Mouse (Mus musculus): ENCODE measurements at regions not wholly inside any gene's neighbourhood (a gene's known extent, or its start where the extent isn't known, plus 50 kb on each side); places are given as distances from the start of the nearest gene placed in this dataset.

DNA sequence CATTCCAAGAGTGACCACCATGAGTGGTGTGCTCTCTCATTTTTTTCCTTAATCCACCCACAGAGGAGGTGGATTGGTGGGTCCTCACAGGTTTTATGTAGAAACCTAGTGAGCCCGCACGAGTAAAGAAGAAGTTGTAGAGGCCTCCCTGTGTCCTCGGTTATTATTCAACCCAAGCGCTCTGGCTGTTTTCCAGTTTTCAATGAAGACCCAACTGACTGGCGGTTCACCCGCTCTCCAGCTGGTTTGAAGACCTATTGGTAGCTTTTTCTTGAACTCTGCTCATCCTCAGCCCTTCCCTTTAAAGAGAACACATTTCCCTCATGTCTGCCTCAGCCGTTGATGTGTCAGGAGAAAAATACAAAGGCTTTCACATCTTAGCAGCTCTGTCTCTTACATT is 196.7 kb upstream of the Pou3f3 start:
- intact Hi-C loops (cut with DNase I) = no loop called here
- no peak for DNase-seq (ENCODE audit: low spot score in 2 of 2)

DNA sequence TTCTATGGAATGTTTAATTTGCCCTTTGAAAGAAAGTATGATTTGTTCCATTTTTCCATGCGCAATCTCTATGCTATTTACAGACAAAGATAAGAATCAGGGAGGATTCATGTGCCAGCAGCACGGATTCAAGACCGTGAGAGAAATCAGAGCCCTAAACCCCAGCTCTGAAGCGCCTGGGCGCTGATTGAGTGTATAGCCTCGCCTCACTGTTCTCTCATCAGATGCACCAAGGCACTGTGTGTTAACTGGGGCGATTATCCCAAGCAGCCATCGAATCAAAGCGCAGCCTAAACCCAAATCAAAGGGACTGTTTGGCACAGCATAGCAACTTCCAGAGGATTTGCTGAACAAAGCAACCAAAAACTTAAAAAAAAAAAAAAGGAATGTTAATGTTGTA is 191.1 kb upstream of the Pou3f3 start:
- DNase-seq (ENCODE audit: low spot score in 2 of 2) = no peak
- intact Hi-C loops (cut with DNase I) = no loop called here

DNA sequence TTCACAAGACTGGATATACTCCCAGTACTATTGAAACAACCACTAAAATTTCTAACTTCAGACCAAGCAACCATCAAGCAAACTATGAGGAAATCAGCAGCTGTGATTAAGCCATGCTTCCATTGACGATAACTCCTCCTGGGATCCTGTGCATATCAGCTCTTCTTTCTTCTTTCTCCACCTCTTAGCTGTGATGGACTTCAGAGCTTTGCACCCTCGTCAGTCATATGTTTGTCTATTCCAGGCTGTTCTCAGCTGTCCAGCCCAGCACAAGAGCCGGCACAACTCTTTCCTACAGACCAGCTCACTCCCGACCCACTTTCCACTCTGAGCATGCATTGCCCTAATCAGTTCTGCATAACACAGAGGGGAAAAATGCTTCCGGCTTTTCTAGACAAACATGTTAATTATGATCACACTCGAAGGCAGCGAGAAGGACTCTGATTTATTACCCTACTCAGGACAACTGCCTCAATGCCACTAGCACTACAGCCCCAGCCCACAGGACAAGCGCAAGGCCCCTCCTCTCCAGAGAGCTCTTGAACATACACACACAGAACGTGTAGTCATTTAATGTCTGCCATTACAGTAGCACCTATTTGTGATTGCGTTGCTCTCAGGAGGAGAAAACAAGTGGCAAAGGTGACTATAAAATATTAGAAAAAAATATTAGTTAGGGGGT is 190.4 kb upstream of the Pou3f3 start:
- intact Hi-C loops (cut with DNase I) = no loop called here
- no peak for DNase-seq (ENCODE audit: low spot score in 2 of 2)

DNA sequence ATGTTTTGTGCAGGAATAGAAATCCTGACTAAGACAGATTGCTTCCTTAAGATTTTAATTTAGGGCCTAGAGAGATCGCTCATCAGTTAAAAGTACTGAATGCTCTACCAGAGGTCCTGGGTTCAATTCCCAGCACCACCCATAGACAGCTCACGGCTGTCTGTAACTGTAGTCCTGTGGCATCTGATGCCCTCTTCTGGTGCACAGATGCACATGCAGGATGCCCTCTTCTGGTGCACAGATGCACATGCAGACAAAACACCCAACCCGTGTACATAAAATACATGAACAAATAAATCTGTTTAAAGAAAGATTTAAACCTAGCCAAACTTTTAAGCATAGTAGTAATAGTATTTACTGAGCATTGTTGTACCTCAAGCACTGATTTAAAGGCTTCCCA is 181.2 kb upstream of the Pou3f3 start:
- intact Hi-C loops (cut with DNase I) = no loop called here
- no peak for DNase-seq (ENCODE audit: low spot score in 2 of 2)

DNA sequence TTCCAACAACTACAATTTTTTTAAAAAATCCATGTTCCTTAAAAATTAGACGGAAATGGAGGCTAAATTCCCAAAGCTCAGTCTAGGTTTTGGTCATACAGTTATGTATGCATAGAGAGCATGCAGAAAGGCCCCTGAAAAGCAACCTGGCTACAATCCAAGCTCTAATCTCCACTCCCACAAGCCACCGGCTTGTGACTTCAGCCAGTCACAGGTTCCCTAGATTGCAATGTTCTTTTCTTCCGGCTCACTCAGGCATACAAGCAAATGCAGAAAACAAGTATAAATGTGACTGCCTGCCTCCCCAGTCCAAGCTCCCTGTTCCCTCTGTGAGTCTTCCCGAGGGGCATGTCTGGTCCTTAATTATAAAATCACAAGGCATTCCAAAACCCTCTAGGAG is 171.2 kb upstream of the Pou3f3 start:
- intact Hi-C loops (cut with DNase I) = no loop called here
- DNase-seq (ENCODE audit: low spot score in 2 of 2) = no peak

DNA sequence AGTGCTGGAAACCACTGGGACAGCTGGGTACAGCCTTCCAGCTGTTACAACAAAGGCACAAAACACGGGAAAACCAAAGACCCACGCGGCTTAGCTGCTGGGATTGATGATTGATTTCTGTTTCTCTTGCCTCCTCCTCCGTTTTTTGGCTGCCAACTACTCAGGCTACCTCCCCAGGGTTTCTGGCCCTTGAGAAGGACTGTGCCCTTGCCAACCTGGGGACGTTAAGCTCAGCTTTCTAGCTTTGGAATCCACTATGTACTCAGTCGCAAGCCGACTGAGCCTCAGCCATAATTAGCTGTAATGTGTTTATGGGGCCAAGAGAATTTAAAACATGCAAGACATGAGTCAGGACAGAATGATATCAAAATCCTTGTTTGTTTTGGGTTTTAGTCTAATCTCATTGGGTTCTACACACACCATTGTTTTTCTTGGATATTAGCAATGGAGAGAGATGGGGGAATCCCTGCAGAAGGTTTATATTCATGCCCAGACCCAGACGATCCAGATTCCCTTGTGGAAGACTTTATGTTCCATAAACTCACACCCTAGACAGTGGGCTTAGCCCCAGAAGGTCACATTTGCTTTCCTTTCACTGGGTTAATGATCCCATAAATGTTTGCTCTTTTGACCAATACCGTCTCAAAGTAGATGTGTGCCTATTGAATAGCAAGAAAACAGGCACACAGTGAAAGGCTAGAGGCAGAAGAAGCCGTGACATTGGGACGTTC is 167.7 kb upstream of the Pou3f3 start:
- intact Hi-C loops (cut with DNase I) = no loop called here
- no peak for DNase-seq (ENCODE audit: low spot score in 2 of 2)

DNA sequence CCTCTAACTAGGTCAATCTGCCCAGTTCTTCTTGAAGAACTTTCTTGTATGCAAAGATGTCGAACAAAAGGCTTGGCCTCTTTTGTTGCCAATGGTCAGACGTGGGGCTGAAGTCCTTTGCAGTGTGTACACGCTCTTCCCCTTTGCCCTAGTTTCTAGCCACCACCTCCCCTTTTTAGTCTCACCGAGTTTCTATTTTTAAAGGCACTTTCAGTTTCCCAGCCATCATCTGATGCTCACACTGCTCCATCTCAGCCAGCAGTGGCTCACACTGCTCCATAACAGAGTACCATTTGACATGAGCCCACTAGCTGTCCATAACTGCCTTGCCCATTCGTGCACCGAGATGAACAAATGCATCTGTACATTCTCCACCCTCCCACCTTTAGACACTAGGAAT is 162.7 kb upstream of the Pou3f3 start:
- DNase-seq (ENCODE audit: low spot score in 2 of 2) = no peak

DNA sequence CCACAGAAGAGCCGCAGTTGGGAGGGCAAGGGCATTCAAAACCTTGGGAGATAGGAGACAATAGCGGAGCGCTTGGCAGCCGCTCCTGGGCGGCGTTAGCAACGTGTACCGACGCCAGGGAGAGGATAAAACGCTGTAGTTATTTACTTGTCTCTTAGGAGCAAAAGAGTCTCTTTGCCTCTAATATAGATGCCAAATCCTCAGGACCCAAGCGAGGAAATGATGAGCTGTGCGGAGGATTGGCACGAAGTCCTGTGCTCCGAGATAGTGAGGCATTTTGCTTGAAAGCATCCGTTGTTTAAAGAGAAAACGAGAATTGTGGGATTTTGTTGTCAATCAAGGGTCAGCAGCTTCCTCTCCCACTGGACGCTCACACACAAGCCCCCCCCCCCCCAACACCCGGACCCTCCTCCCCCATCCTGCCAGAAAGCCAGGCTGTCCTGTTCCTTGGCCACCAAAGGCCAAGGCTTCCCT is 156.5 kb upstream of the Pou3f3 start:
- peak; percentile 36 to 46 for DNase-seq (ENCODE audit: low spot score in 2 of 2)
- intact Hi-C loops (cut with DNase I) = loop anchor here (5.0 kb wide), 2 partner anchors 282 to 727 kb away; no protein-coding TSS in a partner anchor

More for the DNA sequence above, 162.7 kb upstream of the Pou3f3 start:
- intact Hi-C loops (cut with DNase I) = no loop called here

DNA sequence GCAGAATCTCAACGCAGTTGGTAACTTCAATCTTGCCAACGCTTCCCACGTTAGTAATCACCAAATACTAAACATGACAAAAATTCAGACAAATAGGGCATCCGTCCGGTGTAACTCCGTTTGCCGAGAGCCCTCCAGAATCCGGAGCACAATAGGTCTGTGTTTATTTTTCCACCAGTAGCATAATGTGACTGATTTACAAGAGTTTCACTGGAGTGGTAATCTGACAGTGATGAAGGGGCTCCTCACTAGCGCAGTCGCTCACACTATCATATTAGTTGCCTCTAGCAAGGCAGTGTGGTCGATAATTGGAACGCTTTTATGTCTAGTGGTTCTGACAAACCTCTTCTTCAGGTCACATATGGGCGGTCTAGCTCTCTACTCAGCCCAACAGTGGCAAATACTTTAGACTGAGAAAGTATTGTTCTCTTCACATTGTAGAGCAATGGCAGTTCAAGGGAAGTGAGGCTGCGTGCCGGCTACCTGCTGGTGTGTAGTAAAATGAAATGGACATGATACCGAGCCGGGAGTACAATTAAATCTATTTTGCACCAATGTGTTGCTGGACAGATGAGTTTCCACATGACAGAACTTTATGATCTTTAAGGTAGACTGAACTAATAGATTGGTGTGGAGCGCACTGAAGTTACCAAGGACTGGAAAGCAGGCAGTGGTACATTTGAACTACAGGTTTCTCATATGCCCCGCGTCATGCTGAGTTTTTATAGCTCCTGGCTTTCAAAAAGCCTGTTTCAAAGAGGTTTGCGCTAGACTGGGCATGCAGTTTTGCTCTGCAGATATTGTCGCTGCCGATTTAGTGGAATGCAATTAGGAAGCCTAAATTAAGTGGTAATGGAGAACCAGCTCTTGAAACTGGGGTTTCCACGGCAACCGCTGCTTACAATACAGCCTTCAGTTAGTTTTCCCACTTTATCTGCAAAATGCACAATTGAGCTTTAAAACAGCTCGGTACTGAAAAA is 155.7 kb upstream of the Pou3f3 start:
- intact Hi-C loops (cut with DNase I) = loop anchor here (2.0 to 5.0 kb wide), 3 partner anchors 145 to 728 kb away; no protein-coding TSS in a partner anchor

DNA sequence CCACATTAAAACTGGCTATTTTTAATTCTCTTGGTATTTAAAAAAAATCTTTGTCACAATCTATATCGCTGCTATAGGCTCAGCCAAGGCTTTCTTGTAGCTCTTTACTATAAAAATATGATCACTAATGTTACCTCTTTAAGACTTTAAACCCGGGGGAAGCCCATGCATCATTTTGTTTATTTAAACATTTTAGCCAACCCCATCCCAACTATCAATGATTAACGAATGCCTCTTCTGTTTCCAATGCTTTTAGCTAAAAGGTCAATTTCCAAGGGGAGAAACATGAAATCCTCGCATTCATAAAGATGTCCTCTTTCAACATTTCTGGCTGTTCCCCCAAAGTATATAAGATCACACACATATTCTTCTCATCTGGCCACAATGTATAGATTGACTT is 153.6 kb upstream of the Pou3f3 start:
- intact Hi-C loops (cut with DNase I) = loop anchor here (2.0 kb wide), 1 partner anchor 143 kb away; no protein-coding TSS in a partner anchor

More for the DNA sequence above, 155.7 kb upstream of the Pou3f3 start:
- peak; percentile 63 to 66 for DNase-seq (ENCODE audit: low spot score in 2 of 2)

DNA sequence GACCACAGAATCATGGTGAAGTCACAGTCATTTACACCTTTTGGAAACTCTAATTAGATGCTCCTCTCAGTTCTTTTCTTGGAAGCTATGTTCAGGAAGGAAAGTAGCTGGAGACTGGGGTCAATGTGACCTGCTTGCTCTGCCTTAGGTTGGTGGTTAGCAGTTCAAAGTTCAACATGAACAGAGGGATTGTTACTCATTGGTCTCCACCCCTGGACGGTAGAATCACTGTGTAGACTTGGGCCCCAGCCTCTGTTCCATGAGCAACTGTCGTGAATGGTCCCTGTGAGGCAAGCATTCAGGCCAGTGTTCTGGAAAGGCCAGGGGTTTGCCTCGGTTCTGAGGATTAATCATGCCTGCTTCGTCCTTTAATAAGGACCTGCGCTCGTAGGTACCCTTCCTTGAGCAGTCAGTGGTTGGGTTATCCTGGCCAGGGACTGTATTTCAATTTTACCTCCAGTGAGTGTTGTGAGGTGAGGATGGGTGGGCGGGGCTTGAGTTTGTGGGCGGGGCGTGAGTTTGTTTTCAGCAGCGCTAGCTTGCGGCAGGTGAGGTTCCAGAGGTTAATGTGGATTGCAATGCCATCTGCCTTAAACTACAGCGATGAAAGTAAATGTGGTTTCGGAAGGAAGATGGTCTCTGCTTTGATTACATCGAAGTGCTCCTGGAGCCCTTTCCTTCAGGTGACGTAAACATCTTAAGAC is 152.6 kb upstream of the Pou3f3 start:
- no peak for DNase-seq (ENCODE audit: low spot score in 2 of 2)
- intact Hi-C loops (cut with DNase I) = no loop called here

More for the DNA sequence above, 153.6 kb upstream of the Pou3f3 start:
- DNase-seq (ENCODE audit: low spot score in 2 of 2) = no peak

DNA sequence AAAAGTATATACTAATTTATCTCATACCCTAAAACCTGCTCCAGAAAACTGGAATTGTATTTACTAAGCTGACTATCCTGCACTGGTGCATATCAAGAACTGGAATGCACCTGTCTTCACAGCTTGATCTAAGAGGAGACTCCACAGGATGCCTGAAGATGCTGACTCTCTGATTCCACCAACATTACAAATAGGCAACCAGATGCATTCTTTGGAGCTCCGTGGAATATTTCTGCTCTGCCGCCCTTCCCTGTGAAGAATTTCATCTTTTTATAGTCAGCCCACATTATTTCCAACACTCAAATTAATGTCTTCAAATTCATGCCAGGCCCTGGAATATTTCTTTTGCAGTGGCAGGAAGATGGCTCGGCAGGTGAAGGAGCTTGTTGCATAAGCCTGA is 148.7 kb upstream of the Pou3f3 start:
- intact Hi-C loops (cut with DNase I) = no loop called here
- peak in 1 of 2 experiments; percentile 41 for DNase-seq (ENCODE audit: low spot score in 2 of 2)

DNA sequence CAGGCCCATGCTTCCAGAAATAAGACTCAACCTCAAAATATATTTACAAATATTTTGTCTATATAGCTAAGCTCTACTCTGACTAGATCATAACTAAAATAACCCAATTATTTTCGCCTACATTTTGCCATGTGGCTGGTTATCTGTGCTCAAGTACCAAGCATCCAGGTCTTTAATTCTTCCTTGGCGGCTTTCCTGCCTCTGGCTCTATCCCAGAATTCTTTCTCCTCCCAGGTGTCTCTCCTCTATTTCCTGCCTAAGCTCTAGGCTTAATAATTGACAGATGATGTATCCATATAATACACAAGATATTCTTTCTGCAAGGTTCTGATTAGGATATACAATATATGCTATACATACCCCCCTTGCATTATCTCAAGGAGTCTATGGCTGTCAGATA is 138.3 kb upstream of the Pou3f3 start:
- intact Hi-C loops (cut with DNase I) = no loop called here

DNA sequence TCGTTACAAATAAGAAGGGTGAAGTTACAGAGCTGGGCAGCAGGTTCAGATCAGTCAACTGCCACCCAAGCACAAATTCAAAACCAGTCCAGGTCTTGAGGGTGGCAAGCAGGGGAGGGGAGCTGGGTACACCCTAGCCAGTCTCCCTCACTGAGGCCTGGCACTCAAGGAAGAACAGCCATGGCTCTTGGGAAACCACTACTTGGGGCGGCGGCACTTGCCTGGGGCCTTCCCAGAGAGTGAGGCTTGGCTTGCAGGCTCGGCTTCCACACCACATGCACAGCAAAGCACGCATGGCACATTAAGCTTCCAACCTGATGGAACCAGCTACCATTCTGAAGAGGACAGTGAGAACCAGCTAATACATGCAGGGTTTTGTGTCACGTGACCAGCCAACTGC is 127.9 kb upstream of the Pou3f3 start:
- intact Hi-C loops (cut with DNase I) = no loop called here
- no peak for DNase-seq (ENCODE audit: low spot score in 2 of 2)

More for the DNA sequence above, 138.3 kb upstream of the Pou3f3 start:
- DNase-seq (ENCODE audit: low spot score in 2 of 2) = no peak

DNA sequence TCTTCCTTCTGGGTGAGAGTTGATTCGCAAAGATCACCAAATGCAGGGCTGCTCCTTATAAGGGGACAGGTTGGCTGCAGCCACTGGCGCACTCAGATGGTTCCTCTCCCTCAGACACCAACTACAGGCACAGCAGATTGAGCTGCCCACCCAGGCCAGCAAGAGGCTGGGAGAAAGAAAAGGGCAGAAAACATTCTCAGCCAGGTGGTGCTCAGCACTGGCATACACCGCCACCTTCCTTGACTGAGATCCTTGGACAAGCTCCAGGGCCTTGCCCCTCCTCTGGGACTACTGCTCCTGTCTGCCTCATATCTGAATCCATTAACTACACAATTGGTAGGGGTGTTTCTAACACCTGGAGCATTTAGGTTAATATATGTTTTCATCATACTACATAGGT is 110.4 kb upstream of the Pou3f3 start:
- DNase-seq (ENCODE audit: low spot score in 2 of 2) = no peak

DNA sequence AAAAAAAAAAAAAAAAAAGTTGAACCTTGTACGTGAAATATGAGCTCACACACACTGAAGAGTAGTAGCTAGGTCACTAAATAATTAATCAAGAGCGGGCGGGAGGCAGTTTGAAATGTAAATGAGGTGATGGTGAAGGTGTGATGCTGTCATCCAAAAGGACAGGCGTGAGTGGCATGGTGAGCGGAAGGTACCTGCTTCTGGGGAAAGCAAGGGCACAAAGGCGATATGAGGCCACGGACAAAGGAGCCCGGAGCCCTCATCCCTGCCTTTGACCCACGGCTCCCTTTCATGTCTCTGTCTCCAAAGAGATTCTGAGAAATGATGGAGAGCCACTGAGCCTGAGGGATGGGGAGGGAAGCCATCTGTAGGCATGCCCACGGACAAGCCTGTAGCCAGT is 107.1 kb upstream of the Pou3f3 start:
- DNase-seq (ENCODE audit: low spot score in 2 of 2) = no peak
- intact Hi-C loops (cut with DNase I) = no loop called here

More for the DNA sequence above, 110.4 kb upstream of the Pou3f3 start:
- intact Hi-C loops (cut with DNase I) = no loop called here

DNA sequence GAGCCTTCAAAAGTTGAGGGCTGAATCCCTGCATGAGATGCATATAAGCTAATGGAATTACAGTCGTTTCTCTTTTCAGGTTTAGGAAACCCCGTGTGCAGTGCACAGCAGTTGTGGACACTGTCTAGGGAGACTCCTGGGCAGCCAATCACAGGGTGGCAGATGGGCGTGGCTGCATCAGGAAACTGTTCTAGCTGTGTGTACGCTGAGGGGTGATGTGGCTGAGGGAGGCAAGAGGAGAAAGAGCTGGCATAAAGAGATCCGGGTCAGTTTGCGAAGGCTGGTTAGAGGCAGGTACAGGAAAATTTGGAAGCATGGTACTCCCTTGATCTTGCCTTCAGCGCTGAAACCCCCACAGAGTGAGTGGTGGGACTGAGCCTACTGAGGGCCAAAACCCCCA is 106.1 kb upstream of the Pou3f3 start:
- intact Hi-C loops (cut with DNase I) = no loop called here
- no peak for DNase-seq (ENCODE audit: low spot score in 2 of 2)

DNA sequence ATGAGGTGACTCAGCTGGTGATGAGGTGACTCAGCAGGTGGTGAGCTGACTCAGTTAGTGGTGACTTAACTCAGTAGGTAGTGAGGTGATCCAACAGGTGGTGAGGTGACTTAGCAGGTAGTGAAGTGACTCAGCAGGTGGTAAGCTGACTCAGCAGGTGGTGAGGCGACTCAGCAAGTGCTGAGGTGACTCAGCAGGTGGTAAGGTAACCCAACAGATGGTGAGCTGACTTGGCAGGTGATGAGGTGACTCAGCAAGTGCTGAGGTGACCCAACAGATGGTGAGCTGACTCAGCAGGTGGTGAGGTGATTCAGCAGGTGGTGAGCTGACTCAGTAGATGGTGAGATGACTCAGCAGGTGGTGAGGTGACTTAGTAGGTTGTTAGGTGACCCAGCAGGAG is 103.7 kb upstream of the Pou3f3 start:
- peak in 1 of 2 experiments; percentile 53 for DNase-seq (ENCODE audit: low spot score in 2 of 2)
- intact Hi-C loops (cut with DNase I) = no loop called here

DNA sequence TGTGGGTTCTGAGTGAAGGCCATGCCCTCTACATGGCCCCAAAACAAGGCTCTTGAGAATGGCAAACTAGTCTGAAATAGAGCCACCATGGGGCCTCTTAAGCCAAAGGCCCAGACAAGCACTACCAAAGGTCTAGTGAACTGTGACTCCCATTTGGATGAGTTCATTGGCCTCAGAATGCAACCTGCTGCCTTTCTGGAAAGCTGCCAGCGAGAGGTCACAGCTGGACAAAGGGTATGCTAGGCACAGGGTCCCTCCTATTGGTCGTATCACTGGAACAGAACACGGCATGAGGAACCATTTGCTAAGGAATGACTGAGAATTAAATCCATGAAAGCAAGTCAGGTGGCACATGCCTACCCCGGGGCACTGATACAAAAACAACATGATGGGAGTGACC is 98.5 kb upstream of the Pou3f3 start:
- intact Hi-C loops (cut with DNase I) = no loop called here
- no peak for DNase-seq (ENCODE audit: low spot score in 2 of 2)
